In genomic region chr1:63246862-63247521, GRCm38 (mm10) we compare ENCODE assay signal across 11 mouse cellular contexts. TPM values are rescaled to one million over a fixed set of nuclear protein-coding genes. Genes with fewer than 3 reads are reported as not detected.
DNase-seq lines count a peak whose midpoint lies in the region; ATAC-seq lines count a peak whose summit lies in the region.
"Had no signal": no experiment of that assay in that cellular context is flagged by ENCODE, and none has a peak within 500 bp of the region (broad histone marks: within the 10 kb centered on the region; RNA-seq: fewer than 3 reads in every experiment).

No protein-coding gene starts in this region.

- H3K9me3 ChIP-seq in kidney, embryonic 15.5 days (replicated peaks): peaks cover 2% of the 10 kb centered on the region; the same call in 1 of the 2 replicates
- no peaks in the 10 kb centered on the region for H3K9me3 ChIP-seq in hindbrain, embryonic 14.5 days (ENCODE audit: control insufficient read depth, low read length)

- H3K9ac ChIP-seq in kidney, embryonic 15.5 days: no peak overlapping the region
- H3K9ac ChIP-seq in hindbrain, embryonic 14.5 days: no peak overlapping the region

- H3K4me3 ChIP-seq in kidney, embryonic 15.5 days (replicated peaks): peak overlapping the region; percentile 24
- peak overlapping the region; percentile 18 for H3K4me3 ChIP-seq in hindbrain, embryonic 14.5 days (replicated peaks; ENCODE audit: low read length)
- H3K4me3 ChIP-seq: myocyte had no signal

- peaks cover 10% of the 10 kb centered on the region for H3K4me1 ChIP-seq in kidney, embryonic 15.5 days
- 0 out of 2 replicates have a peak, but pooled peaks cover 6% of the 10 kb centered on the region for H3K4me1 ChIP-seq in hindbrain, embryonic 14.5 days (replicated peaks; ENCODE audit: control insufficient read depth, insufficient read depth, low read length)

- H3K27ac ChIP-seq in kidney, embryonic 15.5 days: no peak overlapping the region
- peak overlapping the region; percentile 49; the same call in 1 of the 2 replicates for H3K27ac ChIP-seq in hindbrain, embryonic 14.5 days

- WGBS in kidney, embryonic 15.5 days: 3% methylated on average over 16 of the region's 16 CpGs
- under 1% methylated on average over 16 of the region's 16 CpGs for WGBS in hindbrain, embryonic 14.5 days

- peak overlapping the region; percentile 62 for H3K4me2 ChIP-seq in kidney, embryonic 15.5 days
- peak overlapping the region; percentile 50 for H3K4me2 ChIP-seq in hindbrain, embryonic 14.5 days (replicated peaks)

- ATAC-seq in kidney, embryonic 15.5 days (replicated peaks; ENCODE audit: low FRiP score): peak; percentile 69
- peak; percentile 83 for ATAC-seq in hindbrain, embryonic 14.5 days (ENCODE audit: low FRiP score)

- no peaks in the 10 kb centered on the region for H3K36me3 ChIP-seq in kidney, embryonic 15.5 days
- no peaks in the 10 kb centered on the region for H3K36me3 ChIP-seq in hindbrain, embryonic 14.5 days (replicated peaks; ENCODE audit: control insufficient read depth, insufficient read depth)

- H3K27me3 ChIP-seq in kidney, embryonic 15.5 days: peaks cover 86% of the 10 kb centered on the region
- H3K27me3 ChIP-seq in hindbrain, embryonic 14.5 days (ENCODE audit: control insufficient read depth, insufficient read depth, low read length): peaks cover 65% of the 10 kb centered on the region

- DNase-seq in kidney, adult 18-20 months: no peak
- peak; percentile 83 for DNase-seq in embryo, embryonic 9.5 days (ENCODE audit: extremely low spot score)
- DNase-seq in hindbrain, embryonic 14.5 days (ENCODE audit: low spot score): peak; percentile 64
- peak; percentile 70 for DNase-seq in neural tube, embryonic 10.5 days (ENCODE audit: extremely low spot score, low spot score)
- no peak for DNase-seq in B cell, adult 2 months
- DNase-seq in urinary bladder, postnatal 10 days (ENCODE audit: low spot score): no peak
- no peak for DNase-seq in yolk sac, embryonic 10.5 days (ENCODE audit: low spot score)
- DNase-seq: cerebellum, adult 11 months; kidney, postnatal 10 days had no signal

RNA-seq across cellular contexts. Expression of gene Zdbf2, which starts 26.1 kb away (rescaled TPM):
- 8.4 and 9.1 TPM in 2 replicates for polyA plus RNA-seq in kidney, embryonic 15.5 days (2015; fragmentation: Nextera tagmentation; extraction: Ambion mirVana)
- polyA plus RNA-seq in hindbrain, embryonic 14.5 days (2014; fragmentation: Nextera tagmentation; extraction: Ambion mirVana): 34.9 and 37.5 TPM in 2 replicates

RNA-seq across cellular contexts. Expression of gene Gpr1, which starts 32.6 kb away (rescaled TPM):
- 0.10 and 0.13 TPM in 2 replicates for polyA plus RNA-seq in kidney, embryonic 15.5 days (2015; fragmentation: Nextera tagmentation; extraction: Ambion mirVana)
- polyA plus RNA-seq in hindbrain, embryonic 14.5 days (2014; fragmentation: Nextera tagmentation; extraction: Ambion mirVana): 0.35 and 0.63 TPM in 2 replicates

Comparison
In these comparisons a context has a peak if more than half of its experiments do, and no peak if none do; other contexts are left out.
1. DNase-seq: peak in embryo, embryonic 9.5 days (single experiment), hindbrain, embryonic 14.5 days (single experiment) and neural tube, embryonic 10.5 days (single experiment); none in kidney, adult 18-20 months (single experiment), B cell, adult 2 months (0 of 2), urinary bladder, postnatal 10 days (single experiment) and yolk sac, embryonic 10.5 days (single experiment).